Mouse (Mus musculus) C2C12 (cell line): Measurements from ENCODE around the gene Cog4.

ENCODE experiments used
- CTCF ChIP-seq: IDR thresholded peaks from one replicate; pipeline ENCODE4 v1.5.1; 2011; ENCODE audit not compliant: control insufficient read depth, insufficient read depth, insufficient read length
- MAX ChIP-seq: IDR thresholded peaks from one replicate; pipeline ENCODE4 v1.6.1; 2011; ENCODE audit warnings: mild to moderate bottlenecking, control low read depth
- USF1 ChIP-seq: IDR thresholded peaks from one replicate; pipeline ENCODE4 v1.6.1; 2011; ENCODE audit warnings: low read depth, mild to moderate bottlenecking, control low read depth, moderate library complexity

DNA sequence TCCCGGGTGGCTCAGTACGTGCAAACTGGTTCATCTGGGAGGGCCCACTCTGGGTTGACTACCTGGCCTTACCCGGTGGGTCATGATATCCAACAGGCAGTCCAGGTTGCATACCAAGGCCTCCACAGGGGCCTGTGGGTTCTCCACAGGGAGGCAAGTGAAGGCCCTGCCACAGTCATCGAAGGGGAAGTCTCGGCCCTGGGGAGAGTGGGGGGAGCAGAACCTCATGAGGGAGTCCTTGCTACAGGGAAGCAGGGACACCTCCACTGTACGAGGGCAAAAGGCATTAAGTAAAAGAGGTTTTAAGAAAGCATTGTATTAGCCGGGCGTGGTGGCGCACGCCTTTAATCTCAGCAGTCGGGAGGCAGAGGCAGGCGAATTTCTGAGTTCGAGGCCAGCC lies 49.4 kb downstream of the Cog4 start:
- TF ChIP-seq CTCF, result no peak
- no peak for TF ChIP-seq MAX
- no peak for TF ChIP-seq USF1
